Mouse (Mus musculus): ENCODE results near the gene Ank3.

Ank3 gene

GRCm38 (mm10) chr10:69611839-69612340 is 213.3 kb downstream of the Ank3 start:
- peak in 1 of 2 experiments; percentile 22 for DNase-seq (ENCODE audit: low spot score in 2 of 2)

DNA sequence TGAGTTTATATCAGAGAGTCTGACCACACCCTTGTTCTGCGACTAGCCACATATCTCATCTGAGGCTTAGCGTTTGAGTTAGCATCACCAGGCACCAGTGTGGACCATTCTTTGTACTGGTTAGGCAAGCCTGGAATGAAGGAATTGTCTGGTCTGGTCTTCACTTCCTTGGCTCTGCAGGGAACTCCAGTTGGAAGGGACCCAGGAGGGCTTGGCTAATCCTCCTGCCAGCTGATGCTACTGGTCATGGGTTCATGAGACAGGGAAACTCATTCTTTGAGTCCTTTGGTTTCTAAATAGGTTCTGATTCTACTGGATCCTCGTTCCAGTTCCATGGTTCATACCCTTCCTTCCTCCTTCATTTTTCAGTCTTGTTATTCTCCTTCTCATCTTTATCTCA is 218.4 kb downstream of the Ank3 start:
- DNase-seq (ENCODE audit: low spot score in 2 of 2), result no peak

DNA sequence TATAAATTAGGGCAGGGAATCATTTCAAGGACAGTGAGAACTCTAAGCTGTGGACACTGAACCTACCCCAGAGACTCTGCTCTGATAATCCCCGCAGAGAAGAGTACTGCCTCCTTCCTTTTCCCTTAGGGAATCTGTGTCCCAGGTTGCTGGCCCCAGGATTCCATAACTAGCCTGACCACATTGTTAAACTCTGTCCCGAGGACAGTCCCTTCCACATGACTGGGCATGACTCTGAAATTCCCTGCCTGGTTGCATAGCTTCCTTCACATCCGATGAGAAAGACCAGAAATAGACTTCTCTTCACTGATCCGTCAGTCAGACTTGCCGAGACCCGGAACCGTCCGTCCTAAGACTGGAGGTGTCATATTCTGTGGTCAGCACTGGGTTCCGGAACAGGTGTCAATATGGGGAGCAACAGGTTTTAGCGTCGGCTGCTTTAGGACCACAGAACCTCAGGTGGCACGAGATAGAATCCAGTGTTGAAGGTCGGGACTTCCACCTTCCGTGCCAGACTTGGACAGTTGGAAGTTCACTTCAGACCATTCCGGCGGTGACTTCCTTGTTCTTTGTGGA is 219.1 kb downstream of the Ank3 start:
- DNase-seq (ENCODE audit: low spot score in 2 of 2), result no peak

- DNase-seq (ENCODE audit: low spot score in 2 of 2), result no peak
These were observed 222.3 kb downstream of the Ank3 start for GRCm38 (mm10) chr10:69620692-69621382.

GRCm38 (mm10) chr10:69627767-69628166 is 229.2 kb downstream of the Ank3 start:
- no peak for DNase-seq (ENCODE audit: low spot score in 2 of 2)

DNA sequence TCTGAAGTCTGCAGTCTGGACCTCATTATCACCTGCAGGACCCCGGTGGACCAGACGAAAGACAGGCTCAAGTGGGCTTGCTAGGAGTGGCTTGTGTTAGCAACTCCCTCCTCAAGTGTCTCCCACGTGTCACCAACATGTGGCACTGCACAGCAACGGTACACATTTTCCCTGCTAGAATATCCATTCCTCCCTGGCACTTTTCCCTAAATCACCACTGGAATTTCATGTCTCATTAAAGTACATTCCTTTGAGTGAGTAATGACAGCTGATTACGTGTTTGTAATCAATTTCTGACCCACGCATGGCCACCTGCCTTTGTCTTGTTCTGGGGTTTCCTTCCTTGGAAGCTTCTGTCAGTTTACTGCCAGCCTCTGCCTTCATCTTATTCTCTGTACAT is 230.2 kb downstream of the Ank3 start:
- no peak for DNase-seq (ENCODE audit: low spot score in 2 of 2)

DNA sequence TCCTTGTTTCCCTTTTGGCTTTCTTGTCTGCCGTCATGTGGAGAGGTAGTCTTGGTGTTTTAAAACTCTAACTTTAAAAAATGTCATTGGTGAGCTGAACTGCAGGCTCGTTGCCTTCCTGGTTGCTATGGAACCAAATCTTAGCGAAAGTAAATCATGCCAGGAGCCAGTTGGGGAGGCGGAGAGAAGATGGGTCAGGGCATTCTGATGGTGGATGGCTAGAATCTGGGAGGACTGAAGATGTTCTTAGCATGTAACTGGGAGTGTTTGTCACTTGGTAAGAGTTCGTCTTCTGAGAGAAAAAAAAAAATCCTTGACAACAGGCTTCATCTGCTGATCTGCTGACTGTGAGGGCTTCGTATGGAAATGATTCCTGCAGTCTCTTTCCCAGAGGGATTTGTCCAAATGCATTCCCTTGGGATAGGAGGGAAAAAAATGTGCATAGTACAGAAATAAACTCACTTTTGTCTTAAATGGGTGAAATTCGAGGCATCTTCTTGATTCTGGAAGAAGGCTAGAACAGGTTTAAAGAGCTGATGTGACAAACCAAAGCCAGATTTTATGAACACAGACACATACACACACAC is 232.3 kb downstream of the Ank3 start:
- DNase-seq (ENCODE audit: low spot score in 2 of 2), result no peak

DNA sequence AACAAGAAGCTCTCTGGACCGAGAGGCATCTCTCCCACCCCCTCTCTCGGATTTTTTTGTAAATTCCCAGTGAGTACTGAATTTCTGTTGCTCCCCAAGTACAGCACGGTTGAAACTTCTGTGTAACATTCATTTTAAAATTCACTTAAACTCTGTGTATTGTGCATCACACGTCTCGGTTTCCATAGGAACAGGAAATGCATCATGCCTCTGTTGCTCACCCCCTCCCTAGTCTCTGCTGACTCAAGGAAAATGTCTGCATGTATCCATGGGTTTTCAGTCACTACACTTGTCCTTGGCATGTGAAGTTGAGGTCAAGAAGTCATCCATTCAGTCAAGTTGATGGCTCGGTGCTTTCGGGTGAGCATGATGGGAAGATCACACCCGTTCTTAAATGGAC is 234.3 kb downstream of the Ank3 start:
- DNase-seq (ENCODE audit: low spot score in 2 of 2), result no peak

GRCm38 (mm10) chr10:69634891-69635290 is 236.3 kb downstream of the Ank3 start:
- DNase-seq (ENCODE audit: low spot score in 2 of 2), result no peak

DNA sequence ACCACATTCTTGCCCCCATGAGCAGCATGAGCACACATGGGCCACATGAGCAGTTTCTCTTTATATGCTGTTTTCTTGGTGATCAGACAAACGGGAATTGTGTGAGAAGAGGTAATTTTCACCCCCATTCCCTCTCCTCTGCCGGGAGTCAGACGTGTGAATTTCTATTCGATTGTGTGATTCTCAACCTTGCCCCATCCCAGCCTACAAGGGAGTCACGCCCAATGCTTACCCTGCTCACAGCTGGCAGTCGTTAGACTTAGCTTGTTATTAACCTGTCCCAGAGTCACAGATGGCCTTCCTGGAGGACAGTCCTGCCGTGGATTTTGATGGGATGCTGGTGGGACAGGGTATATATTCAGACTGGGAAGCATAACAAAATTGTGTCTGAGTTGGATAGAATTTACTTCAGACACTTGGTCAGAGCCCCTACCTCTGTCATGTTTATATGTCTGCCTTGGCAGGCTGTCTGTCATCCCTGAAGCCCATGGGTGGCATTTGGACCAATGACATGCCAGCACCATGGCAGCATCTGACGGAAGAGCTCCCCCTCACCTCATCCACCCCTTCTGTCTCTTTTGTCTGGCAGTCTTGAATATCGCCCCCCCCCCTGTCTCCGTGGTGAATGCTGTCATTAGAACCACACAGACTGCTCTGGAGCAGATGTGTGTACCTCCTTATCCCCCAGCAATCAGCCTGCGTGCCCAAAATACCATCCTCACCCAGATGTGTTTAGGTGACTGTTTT is 237.5 kb downstream of the Ank3 start:
- no peak for DNase-seq (ENCODE audit: low spot score in 2 of 2)

DNA sequence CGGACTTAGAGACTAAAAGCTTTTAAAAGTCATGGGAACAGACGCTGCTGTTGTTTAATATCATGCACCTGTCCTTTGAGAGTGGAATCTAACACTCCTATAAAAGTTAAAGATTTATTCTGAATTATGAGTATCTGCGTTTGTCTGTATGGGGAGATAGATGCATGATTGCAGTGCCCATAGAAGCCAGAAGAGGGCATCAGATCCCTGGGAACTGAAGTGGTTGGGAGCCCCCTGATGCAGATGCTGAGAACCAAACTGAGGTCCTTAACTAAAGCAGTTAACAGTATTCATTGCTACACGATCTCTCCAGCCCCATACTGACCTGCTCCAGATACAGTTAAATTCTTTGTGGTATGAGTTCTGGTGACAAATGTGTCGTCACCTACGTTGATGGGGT is 240.6 kb downstream of the Ank3 start:
- DNase-seq (ENCODE audit: low spot score in 2 of 2), result no peak

GRCm38 (mm10) chr10:69640617-69641016 is 242.0 kb downstream of the Ank3 start:
- DNase-seq (ENCODE audit: low spot score in 2 of 2), result no peak

GRCm38 (mm10) chr10:69643481-69643880 is 244.9 kb downstream of the Ank3 start:
- no peak for DNase-seq (ENCODE audit: low spot score in 2 of 2)

GRCm38 (mm10) chr10:69643986-69644385 is 245.4 kb downstream of the Ank3 start:
- no peak for DNase-seq (ENCODE audit: low spot score in 2 of 2)

DNA sequence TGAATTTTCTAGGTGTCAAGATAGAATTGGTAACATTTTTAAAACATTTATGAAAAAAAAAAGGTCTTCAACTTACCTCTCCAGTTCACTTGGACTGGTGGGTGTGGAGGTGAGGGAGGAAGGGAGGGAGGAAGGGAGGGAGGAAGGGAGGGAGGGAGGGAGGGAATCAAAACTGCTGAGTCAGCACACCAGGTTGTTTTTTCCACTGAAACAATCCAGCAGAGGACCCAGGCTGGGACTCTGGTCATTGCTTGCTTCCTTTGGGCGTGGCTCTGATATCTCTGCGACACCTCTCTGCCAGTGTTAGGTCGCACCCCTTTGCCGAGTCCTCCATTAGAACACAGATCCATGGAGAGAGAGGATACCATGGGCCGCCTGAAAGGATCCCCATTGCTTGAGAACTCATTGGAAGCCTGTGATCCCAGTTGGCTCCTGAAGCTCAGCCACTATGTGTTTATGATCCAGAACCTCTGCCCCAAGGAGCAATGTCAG is 246.8 kb downstream of the Ank3 start:
- no peak for DNase-seq (ENCODE audit: low spot score in 2 of 2)

- DNase-seq (ENCODE audit: low spot score in 2 of 2), result no peak
These were observed 247.4 kb downstream of the Ank3 start for GRCm38 (mm10) chr10:69645929-69646328.

GRCm38 (mm10) chr10:69650074-69650473 is 251.5 kb downstream of the Ank3 start:
- DNase-seq (ENCODE audit: low spot score in 2 of 2), result no peak

GRCm38 (mm10) chr10:69652660-69653059 is 254.1 kb downstream of the Ank3 start:
- peak in 1 of 2 experiments; percentile 13 for DNase-seq (ENCODE audit: low spot score in 2 of 2)

DNA sequence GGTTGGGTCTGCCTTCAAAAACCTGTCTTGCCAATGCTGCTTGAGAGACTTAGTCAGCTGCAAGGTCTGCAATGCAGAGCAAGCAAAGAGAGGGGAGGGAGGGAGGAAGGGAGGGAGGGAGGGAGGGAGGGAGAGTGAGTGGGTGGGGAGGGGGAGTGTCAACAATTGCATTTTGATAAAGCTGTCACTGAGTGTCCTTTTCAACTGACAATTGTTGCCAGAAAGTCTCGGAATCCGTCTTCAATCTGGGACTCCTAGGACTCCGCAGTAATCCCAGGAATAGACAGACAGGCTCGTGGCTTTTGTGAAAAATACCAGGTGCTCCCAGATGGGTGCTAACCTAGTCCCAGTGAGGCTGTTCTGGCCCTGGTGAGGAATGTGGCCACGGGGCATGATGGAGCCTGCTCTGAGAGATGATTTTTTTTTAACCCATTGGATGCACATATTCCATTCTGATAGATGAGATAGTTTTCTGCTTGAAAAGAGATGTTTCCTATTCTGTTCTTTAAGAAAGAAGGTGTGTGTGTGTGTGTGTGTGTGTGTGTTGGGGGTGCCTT is 254.6 kb downstream of the Ank3 start:
- no peak for DNase-seq (ENCODE audit: low spot score in 2 of 2)

DNA sequence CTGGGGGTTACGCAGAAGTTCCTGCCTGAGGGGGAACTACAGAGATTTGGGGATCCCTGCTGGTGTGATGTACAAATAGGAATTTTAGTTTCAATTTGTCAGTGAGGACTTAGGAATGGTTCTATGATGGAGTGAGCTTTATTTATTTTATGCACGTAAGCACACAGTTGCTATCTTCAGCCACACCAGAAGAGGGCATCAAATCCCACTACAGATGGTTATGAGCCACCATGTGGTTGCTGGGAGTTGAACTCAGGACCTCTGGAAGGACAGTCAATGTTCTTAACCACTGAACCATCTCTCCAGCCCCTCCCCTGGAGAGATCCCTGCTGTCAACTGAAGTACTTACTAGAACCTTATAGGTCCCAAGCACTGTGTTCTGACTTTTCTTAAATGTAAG is 255.6 kb downstream of the Ank3 start:
- DNase-seq (ENCODE audit: low spot score in 2 of 2), result no peak

DNA sequence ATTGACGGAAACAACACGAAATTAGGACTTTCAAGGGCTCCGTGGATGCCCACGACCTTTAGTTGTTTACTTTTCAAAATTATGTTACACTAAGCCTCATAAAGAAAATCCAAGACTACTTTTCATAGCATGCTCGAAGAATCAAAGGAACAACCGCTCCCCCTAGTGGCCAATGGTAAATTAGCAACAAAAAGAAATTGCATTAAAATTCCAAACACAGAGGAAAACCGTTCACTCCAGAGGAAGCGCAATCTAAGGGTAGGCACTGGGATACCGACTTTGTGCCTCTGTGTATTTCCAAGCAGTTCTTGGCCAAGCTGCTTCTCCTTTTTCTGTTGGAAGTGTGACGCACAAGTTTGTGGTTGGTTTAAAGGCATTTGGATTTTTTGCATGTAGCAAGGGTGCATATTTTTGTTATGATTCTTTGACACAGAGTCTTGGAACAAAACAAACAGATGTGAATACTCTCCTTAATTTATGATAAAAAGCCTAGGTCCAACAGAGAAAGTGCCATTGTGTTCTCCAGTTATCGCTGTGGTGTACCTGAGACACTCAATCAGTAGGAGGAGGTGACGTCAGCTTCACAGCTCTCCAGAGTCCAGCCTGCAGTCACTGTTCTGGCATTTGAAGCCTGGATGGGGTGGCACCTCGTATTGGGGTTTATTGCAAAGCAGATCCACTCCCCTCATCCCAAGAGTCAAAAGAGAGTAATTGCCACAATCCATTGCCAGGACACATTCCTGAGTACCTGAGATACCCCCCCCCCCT is 256.5 kb downstream of the Ank3 start:
- no peak for DNase-seq (ENCODE audit: low spot score in 2 of 2)

All from spleen, postnatal 36 days (tissue).